Mouse (Mus musculus) ES-Bruce4 (cell line): Measurements from ENCODE around the gene Krt19. TPM values are rescaled to one million over a fixed set of nuclear protein-coding genes. Genes with fewer than 3 reads are reported as not detected.

Experiments used
- H3K27ac ChIP-seq: 2 replicates; pipeline ENCODE4 v1.5.1; 2012; ENCODE audit warnings: low read length, inconsistent platforms; ENCODE audit not compliant: insufficient read depth
- H3K27me3 ChIP-seq: 2 replicates; pipeline ENCODE4 v1.6.1; 2012; ENCODE audit warnings: mild to moderate bottlenecking, low read length, inconsistent platforms; ENCODE audit not compliant: control insufficient read depth, poor library complexity, insufficient read depth, severe bottlenecking
- H3K36me3 ChIP-seq: 2 replicates; pipeline ENCODE4 v1.6.1; 2012; ENCODE audit warnings: inconsistent platforms, mild to moderate bottlenecking, low read length, moderate library complexity; ENCODE audit not compliant: control insufficient read depth, poor library complexity, insufficient read depth, severe bottlenecking
- H3K4me1 ChIP-seq: one replicate; pipeline ENCODE4 v1.8.1; 2011; ENCODE audit warnings: low read length; ENCODE audit not compliant: control insufficient read depth, insufficient read depth
- H3K4me3 ChIP-seq: 2 replicates; pipeline ENCODE4 v1.5.1; 2011; ENCODE audit warnings: low read depth, mild to moderate bottlenecking, low read length
- H3K9ac ChIP-seq: 2 replicates; pipeline ENCODE4 v1.6.1; 2012; ENCODE audit warnings: low read depth, mild to moderate bottlenecking, inconsistent platforms; ENCODE audit not compliant: poor library complexity, severe bottlenecking
- H3K9me3 ChIP-seq: replicated peaks from 2 replicates; pipeline ENCODE4 v1.6.1; 2012; ENCODE audit warnings: mild to moderate bottlenecking, low read length, inconsistent platforms; ENCODE audit not compliant: control insufficient read depth, poor library complexity, insufficient read depth, severe bottlenecking
- CTCF ChIP-seq: IDR thresholded peaks from one replicate; pipeline ENCODE4 v1.8.1; 2011; ENCODE audit warnings: low read depth, low read length
- EP300 ChIP-seq: IDR thresholded peaks from 2 replicates; pipeline ENCODE4 v1.6.1; 2011; ENCODE audit warnings: low read depth, low read length; ENCODE audit not compliant: insufficient read depth
- POLR2A ChIP-seq: IDR thresholded peaks from one replicate; pipeline ENCODE4 v1.8.1; 2011; ENCODE audit warnings: low read length; ENCODE audit not compliant: insufficient read depth
- polyA plus RNA-seq: library from polyadenylated mRNA; stranded (reverse); fragments of >200 nt; gene quantifications from 2 replicates; pipeline ENCODE4 v1.2.4, GENCODE M21; 2011; ENCODE audit warnings: low read depth; ENCODE audit not compliant: missing spikeins, insufficient read depth, insufficient read length

The Krt19 gene
- polyA plus RNA-seq, 1 experiment: 83.7 TPM

DNA sequence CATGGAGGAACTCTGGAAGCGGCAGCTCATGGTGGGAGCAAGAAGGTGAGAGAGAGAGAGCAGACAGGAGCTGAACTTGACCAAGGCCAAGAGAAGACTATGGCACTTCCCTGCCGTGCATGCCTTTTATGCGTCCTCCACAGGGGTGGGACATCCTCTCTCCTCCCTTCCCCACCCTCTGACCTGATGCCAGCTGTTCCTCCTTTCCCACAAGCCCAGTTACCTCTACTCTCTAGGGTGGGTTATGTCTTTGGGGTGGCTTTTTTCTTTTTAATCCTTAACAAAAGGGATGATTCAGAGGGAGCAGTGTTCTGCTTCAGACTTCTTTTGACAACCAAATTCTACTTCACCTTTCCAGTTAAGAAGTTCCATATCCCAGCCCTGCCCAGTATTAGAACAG is 27.0 kb downstream of the Krt19 start, which contains the start of gene Krt13:
TSS of gene Krt13 (minus strand) at position 101 of the 400 bp plus-strand sequence.
- Histone ChIP-seq H3K27me3 (no peaks in the 10 kb centered on the region), H3K4me1 (no peaks in the 10 kb centered on the region), H3K27ac (no peak within 1 kb of the TSS), H3K9ac (no peak within 1 kb of the TSS), H3K9me3 (0 out of 2 replicates have a peak, but pooled peaks cover 4% of the 10 kb centered on the region), H3K36me3 (no peaks in the 10 kb centered on the region), H3K4me3 (no peak within 1 kb of the TSS)
- TF ChIP-seq CTCF (no peak), POLR2A (no peak), EP300 (no peak)

DNA sequence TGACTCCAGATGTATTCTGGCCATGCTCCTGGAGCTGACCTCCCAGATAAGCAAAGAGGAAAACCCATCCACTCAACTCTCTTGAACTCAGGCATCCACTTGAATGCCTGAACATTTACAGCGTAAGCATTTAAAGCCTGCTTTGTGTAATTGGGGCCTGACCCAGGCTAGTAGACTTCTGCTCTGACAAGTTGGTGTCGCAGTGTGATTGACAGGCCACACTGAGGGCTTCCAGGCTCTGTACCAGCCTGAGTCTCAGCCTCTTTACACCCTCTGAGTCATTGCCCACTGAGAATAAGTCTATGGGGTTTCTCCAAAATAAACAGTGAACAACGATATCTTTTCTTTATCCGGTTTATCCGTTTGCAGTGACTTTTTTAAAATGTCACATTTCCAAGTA is 28.1 kb downstream of the Krt19 start:
- Histone ChIP-seq H3K9me3 (0 out of 2 replicates have a peak, but pooled peaks cover 4% of the 10 kb centered on the region), H3K9ac (no peak overlapping the region), H3K4me3 (no peak overlapping the region), H3K36me3 (no peaks in the 10 kb centered on the region), H3K27me3 (no peaks in the 10 kb centered on the region), H3K4me1 (no peaks in the 10 kb centered on the region), H3K27ac (no peak overlapping the region)
- TF ChIP-seq POLR2A (no peak), EP300 (no peak), CTCF (no peak)

DNA sequence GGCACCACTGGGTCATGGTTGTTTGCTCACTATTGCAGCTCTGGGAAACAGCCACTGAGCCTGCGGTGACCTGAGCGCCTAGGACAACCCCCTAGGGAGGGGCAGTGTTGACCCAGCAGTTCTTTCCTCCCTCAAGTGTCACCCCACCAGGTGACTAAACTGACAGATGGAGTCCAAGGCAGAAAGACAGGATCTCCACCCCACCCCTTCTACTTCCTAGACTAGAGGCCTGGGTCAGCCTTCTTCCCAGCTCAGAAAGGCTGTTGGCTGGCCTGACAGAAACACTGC is 34.8 kb downstream of the Krt19 start:
- H3K27ac ChIP-seq: no peak overlapping the region
- no peak overlapping the region for H3K4me3 ChIP-seq
- TF ChIP-seq POLR2A (no peak), CTCF (no peak), EP300 (no peak)
- H3K36me3 ChIP-seq: no peaks in the 10 kb centered on the region
- no peaks in the 10 kb centered on the region for H3K9me3 ChIP-seq
- no peak overlapping the region for H3K9ac ChIP-seq
- no peaks in the 10 kb centered on the region for H3K4me1 ChIP-seq
- H3K27me3 ChIP-seq: no peaks in the 10 kb centered on the region

DNA sequence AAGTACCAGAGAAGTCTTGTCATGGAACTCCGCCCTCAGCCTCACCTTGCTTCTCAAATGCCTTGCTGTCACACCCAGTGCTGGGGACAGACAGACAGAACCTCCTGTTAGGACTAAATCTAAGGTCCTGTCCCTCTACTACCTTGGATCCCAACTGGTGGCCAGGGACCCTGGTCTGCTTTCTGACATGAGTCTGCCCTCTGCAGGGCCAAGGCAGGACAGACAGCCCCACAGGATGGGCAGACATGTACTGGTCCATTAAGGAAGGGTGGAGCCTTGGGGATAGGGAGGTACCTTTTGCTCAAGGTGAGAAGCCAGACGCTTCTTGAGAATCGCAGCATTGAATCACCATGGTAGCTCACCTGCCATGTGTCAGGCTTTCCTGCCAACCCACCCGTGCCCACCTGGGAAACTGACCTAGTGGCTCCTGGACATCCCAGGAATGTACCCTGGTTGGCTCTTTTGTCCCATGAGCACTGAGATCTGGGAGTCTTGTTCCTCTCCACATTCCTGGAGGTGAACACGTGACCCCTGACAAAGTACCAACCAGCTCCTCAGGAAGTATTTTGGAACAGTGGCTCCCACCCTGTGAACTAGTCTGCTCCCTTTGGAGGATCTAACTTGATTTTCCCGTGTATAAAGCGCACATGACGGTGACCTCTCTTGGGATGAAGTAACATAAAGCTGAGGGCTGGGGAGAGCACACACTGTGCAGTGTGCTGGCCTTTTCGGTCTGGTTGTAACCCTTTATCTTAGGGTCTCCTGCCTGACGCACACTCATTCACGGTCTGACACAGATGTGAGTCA is 35.3 kb downstream of the Krt19 start:
- Histone ChIP-seq H3K27me3 (no peaks in the 10 kb centered on the region), H3K4me3 (no peak overlapping the region), H3K9ac (no peak overlapping the region), H3K27ac (no peak overlapping the region), H3K9me3 (no peaks in the 10 kb centered on the region), H3K4me1 (no peaks in the 10 kb centered on the region), H3K36me3 (no peaks in the 10 kb centered on the region)
- TF ChIP-seq EP300: no peak
- no peak for TF ChIP-seq CTCF
- no peak for TF ChIP-seq POLR2A

DNA sequence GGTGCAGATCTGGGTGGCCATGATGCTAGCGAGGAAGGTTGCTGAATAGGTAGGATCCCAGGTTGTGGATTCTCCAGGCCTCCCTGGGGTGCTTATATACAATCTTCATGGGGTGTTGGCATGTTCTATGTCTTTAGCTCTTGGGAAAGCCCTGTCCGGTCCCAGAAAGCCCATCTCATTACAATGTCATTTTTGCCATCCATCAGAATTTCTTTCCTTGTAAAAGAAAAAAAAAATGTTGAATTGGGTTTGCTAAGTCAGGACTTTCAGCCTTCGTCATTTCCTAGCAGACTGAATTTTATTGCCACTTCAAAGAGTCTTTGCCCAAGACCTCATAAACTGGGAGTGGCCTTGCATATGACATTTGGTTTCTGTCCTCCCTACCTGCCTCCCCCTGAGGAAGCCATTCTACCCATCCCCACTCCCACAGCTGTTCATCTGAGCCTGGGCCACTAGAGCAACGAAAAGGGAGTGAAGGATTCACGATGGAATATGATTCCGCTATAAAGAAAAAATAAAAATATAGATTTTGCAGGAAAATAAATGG is 42.8 kb downstream of the Krt19 start, which contains the start of gene Krt36:
TSS of gene Krt36 (minus strand) at position 51 of the 547 bp plus-strand sequence.
- Histone ChIP-seq H3K4me1 (no peaks in the 10 kb centered on the region), H3K36me3 (no peaks in the 10 kb centered on the region), H3K9me3 (no peaks in the 10 kb centered on the region), H3K9ac (no peak within 1 kb of the TSS), H3K27me3 (no peaks in the 10 kb centered on the region), H3K4me3 (no peak within 1 kb of the TSS), H3K27ac (no peak within 1 kb of the TSS)
- TF ChIP-seq EP300 (no peak), CTCF (no peak), POLR2A (no peak)
